In genomic region chr8:103441163-103441562, GRCm38 (mm10) we compare ENCODE assay signal across 8 mouse cellular contexts.
DNase-seq lines count a peak whose midpoint lies in the region; ATAC-seq and TF ChIP-seq lines count a peak whose summit lies in the region.

No protein-coding gene starts in this region.

- no peak overlapping the region for H3K4me2 ChIP-seq in kidney, embryonic 16.5 days (replicated peaks; ENCODE audit: low read depth, low read length)
- no peak overlapping the region for H3K4me2 ChIP-seq in lung, embryonic 15.5 days
- no peak overlapping the region for H3K4me2 ChIP-seq in intestine, embryonic 16.5 days (ENCODE audit: low read depth, low read length)

- TF ChIP-seq POLR2A in kidney, adult 2 months (IDR thresholded peaks at IDR 0.05; ENCODE audit: low read depth, low read length): no peak

- H3K4me3 ChIP-seq in kidney, adult 2 months (ENCODE audit: insufficient read depth, low read depth, low read length): no peak overlapping the region
- H3K4me3 ChIP-seq in kidney, embryonic 16.5 days (ENCODE audit: low read length): no peak overlapping the region
- no peak overlapping the region for H3K4me3 ChIP-seq in lung, embryonic 15.5 days
- H3K4me3 ChIP-seq in intestine, embryonic 16.5 days (ENCODE audit: low read length): no peak overlapping the region

- H3K9ac ChIP-seq in kidney, embryonic 16.5 days (replicated peaks; ENCODE audit: low read length): no peak overlapping the region
- no peak overlapping the region for H3K9ac ChIP-seq in lung, embryonic 15.5 days
- no peak overlapping the region for H3K9ac ChIP-seq in intestine, embryonic 16.5 days (ENCODE audit: low read depth, low read length)

- no peaks in the 10 kb centered on the region for H3K9me3 ChIP-seq in kidney, embryonic 16.5 days (ENCODE audit: low read length)
- H3K9me3 ChIP-seq in lung, embryonic 15.5 days: no peaks in the 10 kb centered on the region
- no peaks in the 10 kb centered on the region for H3K9me3 ChIP-seq in intestine, embryonic 16.5 days (ENCODE audit: control insufficient read depth, low read length)

- no peak overlapping the region for H3K27ac ChIP-seq in kidney, adult 2 months (ENCODE audit: insufficient read depth, low read depth, low read length)
- no peak overlapping the region for H3K27ac ChIP-seq in kidney, embryonic 16.5 days (ENCODE audit: low read length)
- H3K27ac ChIP-seq in lung, embryonic 15.5 days: 0 out of 2 replicates have a peak overlapping the region, but pooled peaks have one; percentile 23
- H3K27ac ChIP-seq in intestine, embryonic 16.5 days (ENCODE audit: low read length): no peak overlapping the region

- H3K36me3 ChIP-seq in kidney, adult 2 months (ENCODE audit: control insufficient read depth, insufficient read depth, low read length): no peaks in the 10 kb centered on the region
- no peaks in the 10 kb centered on the region for H3K36me3 ChIP-seq in kidney, embryonic 16.5 days (ENCODE audit: insufficient read depth, low read length)
- H3K36me3 ChIP-seq in lung, embryonic 15.5 days: no peaks in the 10 kb centered on the region
- no peaks in the 10 kb centered on the region for H3K36me3 ChIP-seq in intestine, embryonic 16.5 days (ENCODE audit: control insufficient read depth, insufficient read depth, low read length)

- 47% methylated on average over 5 of the region's 5 CpGs for WGBS in kidney, adult 2 months
- WGBS in kidney, embryonic 16.5 days: 68% methylated on average over 5 of the region's 5 CpGs
- WGBS in lung, embryonic 15.5 days: 48% methylated on average over 5 of the region's 5 CpGs
- WGBS in intestine, embryonic 16.5 days: 61% methylated on average over 5 of the region's 5 CpGs

- no peak for ATAC-seq in kidney, embryonic 16.5 days (ENCODE audit: low FRiP score, low TSS enrichment)
- no peak for ATAC-seq in lung, embryonic 15.5 days (ENCODE audit: borderline replicate concordance, extremely low read depth, low FRiP score, low TSS enrichment)
- ATAC-seq in intestine, embryonic 16.5 days: no peak

- H3K27me3 ChIP-seq in kidney, adult 2 months (replicated peaks; ENCODE audit: control insufficient read depth, insufficient read depth, low read length): no peaks in the 10 kb centered on the region
- H3K27me3 ChIP-seq in kidney, embryonic 16.5 days (ENCODE audit: insufficient read depth, low read length): no peaks in the 10 kb centered on the region
- no peaks in the 10 kb centered on the region for H3K27me3 ChIP-seq in lung, embryonic 15.5 days
- no peaks in the 10 kb centered on the region for H3K27me3 ChIP-seq in intestine, embryonic 16.5 days (replicated peaks; ENCODE audit: control insufficient read depth, insufficient read depth, low read length)

- TF ChIP-seq CTCF in kidney, adult 2 months (conservative IDR thresholded peaks at IDR 0.05; ENCODE audit: insufficient read depth, insufficient read length, low read depth, low read length): peak; percentile 51

- DNase-seq in kidney, adult 2 months: peak; percentile 30
- peak; percentile 69 for DNase-seq in adipocyte (ENCODE audit: low spot score)
- peak; percentile 53 for DNase-seq in embryo, embryonic 11 days
- DNase-seq in thymus, postnatal 10 days (ENCODE audit: low spot score in 2 of 2): no peak
- no peak for DNase-seq in spleen, adult 12 weeks (ENCODE audit: low spot score)

- no peaks in the 10 kb centered on the region for H3K4me1 ChIP-seq in kidney, adult 2 months (ENCODE audit: control insufficient read depth, insufficient read depth, low read length)
- H3K4me1 ChIP-seq in kidney, embryonic 16.5 days (ENCODE audit: insufficient read depth, low read length): no peaks in the 10 kb centered on the region
- H3K4me1 ChIP-seq in lung, embryonic 15.5 days: 0 out of 2 replicates have a peak, but pooled peaks cover 9% of the 10 kb centered on the region
- no peaks in the 10 kb centered on the region for H3K4me1 ChIP-seq in intestine, embryonic 16.5 days (ENCODE audit: control insufficient read depth, insufficient read depth, low read length)

Comparison
In these comparisons a context has a peak if more than half of its experiments do, and no peak if none do; other contexts are left out.
1. DNase-seq: peak in kidney, adult 2 months (single experiment), adipocyte (single experiment) and embryo, embryonic 11 days (single experiment); none in thymus, postnatal 10 days (0 of 2) and spleen, adult 12 weeks (single experiment).